Mouse (Mus musculus) lung, embryonic 16.5 days (tissue): ENCODE measurements around the gene Nexmif. TPM values are rescaled to one million over a fixed set of nuclear protein-coding genes. Genes with fewer than 3 reads are reported as not detected.
"Not testable (repeated sequence)": the region's sequence is repeated elsewhere in the genome, so short reads cannot be mapped to it uniquely, and the experiment has no call there.

Experiments
- ATAC-seq: fragments of 200-750 bp; cut with Nextera tagmentation; 2 replicates; pipeline ENCODE4 v1.8.0; 2017; ENCODE audit warnings: low read depth, mild to moderate bottlenecking, moderate library complexity
- H3K27ac ChIP-seq: fragments of 300-500 bp; sonication (generic); 2 replicates; pipeline ENCODE4 v1.5.1; 2014; ENCODE audit warnings: mild to moderate bottlenecking, control low read depth, low read length
- H3K27me3 ChIP-seq: fragments of 300-500 bp; sonication (generic); 2 replicates; pipeline ENCODE4 v1.6.1; 2014; ENCODE audit warnings: low read depth, low read length, mixed read lengths; ENCODE audit not compliant: control insufficient read depth, insufficient read depth
- H3K36me3 ChIP-seq: fragments of 300-500 bp; sonication (generic); 2 replicates; pipeline ENCODE4 v1.6.1; 2014; ENCODE audit warnings: low read length; ENCODE audit not compliant: control insufficient read depth, insufficient read depth
- H3K4me1 ChIP-seq: fragments of 300-500 bp; sonication (generic); replicated peaks from 2 replicates; pipeline ENCODE4 v1.6.1; 2014; ENCODE audit warnings: low read length, mixed read lengths; ENCODE audit not compliant: control insufficient read depth, insufficient read depth
- H3K4me2 ChIP-seq: fragments of 300-500 bp; sonication (generic); 2 replicates; pipeline ENCODE4 v1.6.1; 2014; ENCODE audit warnings: low read depth, low read length, control low read depth
- H3K4me3 ChIP-seq: fragments of 300-500 bp; sonication (generic); 2 replicates; pipeline ENCODE4 v1.5.1; 2014; ENCODE audit warnings: mild to moderate bottlenecking, low read length, control low read depth
- H3K9ac ChIP-seq: fragments of 300-500 bp; sonication (generic); 2 replicates; pipeline ENCODE4 v1.6.1; 2014; ENCODE audit warnings: low read length, control low read depth
- H3K9me3 ChIP-seq: fragments of 300-500 bp; sonication (generic); 2 replicates; pipeline ENCODE4 v1.6.1; 2016; ENCODE audit warnings: low read length; ENCODE audit not compliant: control insufficient read depth
- WGBS: fragments of 180-500 bp; shearing (Covaris S2); extraction: QIAGEN DNeasy Blood & Tissue Kit; methylation state at CpG from one replicate; pipeline ENCODE4 v1.1.7; 2014; 5-methylcytosine and 5-hydroxymethylcytosine counted together
- microRNA counts: library from miRNA; unstranded; fragments of <30 nt; microRNA quantifications from one replicate; lab custom pipeline; 2016
- microRNA-seq: library from miRNA; unstranded; fragments of <30 nt; microRNA quantifications from one replicate; pipeline ENCODE4, GENCODE M21; 2016
- polyA plus RNA-seq: library from polyadenylated mRNA; unstranded; fragments of >200 nt; fragmentation: Nextera tagmentation; extraction: Ambion mirVana; gene quantifications from 2 replicates; pipeline ENCODE4 v1.2.1, GENCODE M21; 2015

Gene Nexmif
- polyA plus RNA-seq, 1 experiment from 2014 or later: 7.4 TPM

DNA sequence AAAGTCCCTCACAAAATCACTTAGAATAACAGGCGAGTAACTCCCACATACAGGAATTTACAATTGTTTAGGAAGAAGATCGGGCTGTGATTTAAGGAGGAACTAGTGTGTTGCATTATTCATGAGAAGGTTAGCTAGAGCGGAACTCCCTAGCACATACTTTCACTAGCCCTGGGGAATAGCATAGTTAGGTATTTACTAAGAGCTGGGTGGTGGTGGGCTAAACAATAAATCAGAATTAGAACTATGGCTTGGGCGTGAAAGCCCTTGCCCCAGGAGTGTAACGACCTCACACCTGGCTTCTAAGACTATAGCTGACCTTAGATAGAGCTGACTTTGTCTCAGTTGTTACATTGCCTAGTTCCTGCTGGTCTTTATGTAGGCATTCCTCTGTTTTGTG, 85.7 kb downstream of the Nexmif start:
- not testable (repeated sequence) for H3K4me2 ChIP-seq, H3K4me3 ChIP-seq, H3K27me3 ChIP-seq, H3K36me3 ChIP-seq, ATAC-seq, H3K9ac ChIP-seq, H3K27ac ChIP-seq, H3K9me3 ChIP-seq, H3K4me1 ChIP-seq
- WGBS: 79% methylated on average over 5 of the region's 5 CpGs

DNA sequence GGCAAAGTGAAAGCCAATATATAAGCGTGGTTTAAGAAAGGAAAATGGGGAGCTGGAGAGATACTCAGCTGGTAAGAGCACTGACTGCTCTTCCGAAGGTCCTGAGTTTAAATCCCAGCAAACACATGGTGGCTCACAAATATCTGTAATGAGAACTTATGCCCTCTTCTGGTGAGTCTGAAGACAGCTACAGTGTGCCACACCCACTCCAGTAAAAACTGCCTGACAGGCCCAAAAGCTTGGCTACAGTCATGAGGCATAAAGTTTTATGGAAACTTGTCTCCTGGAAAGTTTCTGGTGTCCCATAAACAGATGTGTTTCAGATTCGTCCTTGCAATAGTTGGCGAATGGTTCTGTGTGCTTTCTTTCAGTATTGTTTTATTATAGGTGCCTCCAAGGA, 86.4 kb downstream of the Nexmif start:
- no peak overlapping the region for H3K4me3 ChIP-seq
- WGBS: 62% methylated on average over 4 of the region's 4 CpGs
- H3K9ac ChIP-seq: no peak overlapping the region
- H3K9me3 ChIP-seq: no peaks in the 10 kb centered on the region
- no peaks in the 10 kb centered on the region for H3K27me3 ChIP-seq
- no peaks in the 10 kb centered on the region for H3K4me1 ChIP-seq
- H3K36me3 ChIP-seq: no peaks in the 10 kb centered on the region
- ATAC-seq: no peak
- H3K4me2 ChIP-seq: no peak overlapping the region
- no peak overlapping the region for H3K27ac ChIP-seq

DNA sequence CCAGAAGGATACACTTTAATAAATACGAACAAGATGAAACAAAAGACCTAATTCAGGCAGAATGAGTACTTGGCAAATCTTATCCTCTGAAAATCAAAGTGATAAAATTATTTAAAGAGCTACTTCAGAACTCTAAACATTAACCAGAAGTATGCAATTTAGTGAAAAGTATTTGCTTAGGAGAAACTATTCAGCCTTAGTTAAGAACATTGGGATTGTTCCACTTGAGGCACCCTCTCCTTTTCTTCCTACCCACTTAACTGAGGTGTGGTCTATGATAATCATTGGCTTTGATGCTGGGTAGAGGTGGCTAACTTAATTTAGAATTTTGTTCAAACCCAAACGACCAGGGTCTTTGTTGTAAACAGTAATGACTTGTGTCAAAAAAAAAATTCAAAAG, 146.1 kb downstream of the Nexmif start:
- peak; percentile 87 for ATAC-seq
- Histone ChIP-seq H3K36me3 (no peaks in the 10 kb centered on the region), H3K4me1 (no peaks in the 10 kb centered on the region), H3K9ac (no peak overlapping the region), H3K9me3 (no peaks in the 10 kb centered on the region), H3K4me2 (no peak overlapping the region), H3K27ac (no peak overlapping the region), H3K27me3 (no peaks in the 10 kb centered on the region), H3K4me3 (no peak overlapping the region)
- 36% methylated on average over 2 of the region's 2 CpGs for WGBS

DNA sequence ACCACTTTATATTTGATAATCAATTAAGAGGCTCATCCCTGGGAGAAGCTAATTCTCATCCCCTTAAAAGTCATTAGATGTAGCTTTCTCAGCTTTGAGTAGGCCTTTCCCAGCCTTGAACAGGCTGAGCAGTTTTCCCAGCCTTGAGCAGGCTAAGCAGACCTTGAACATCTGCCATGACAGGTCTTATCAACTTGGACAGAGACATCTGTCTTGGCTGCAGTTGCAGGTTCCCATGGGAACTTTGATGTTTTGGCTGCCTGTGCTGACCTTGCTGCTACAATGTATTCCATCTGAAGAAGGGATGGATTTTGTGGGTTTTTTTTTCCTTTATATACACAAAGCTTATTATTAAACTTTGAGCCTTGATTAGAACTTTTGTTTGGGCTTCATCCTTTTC, 160.7 kb downstream of the Nexmif start:
- Histone ChIP-seq H3K4me3 (no peak overlapping the region), H3K9ac (no peak overlapping the region), H3K4me1 (no peaks in the 10 kb centered on the region), H3K9me3 (no peaks in the 10 kb centered on the region), H3K27ac (no peak overlapping the region), H3K27me3 (0 out of 2 replicates have a peak, but pooled peaks cover 2% of the 10 kb centered on the region), H3K36me3 (no peaks in the 10 kb centered on the region), H3K4me2 (no peak overlapping the region)
- ATAC-seq: no peak

DNA sequence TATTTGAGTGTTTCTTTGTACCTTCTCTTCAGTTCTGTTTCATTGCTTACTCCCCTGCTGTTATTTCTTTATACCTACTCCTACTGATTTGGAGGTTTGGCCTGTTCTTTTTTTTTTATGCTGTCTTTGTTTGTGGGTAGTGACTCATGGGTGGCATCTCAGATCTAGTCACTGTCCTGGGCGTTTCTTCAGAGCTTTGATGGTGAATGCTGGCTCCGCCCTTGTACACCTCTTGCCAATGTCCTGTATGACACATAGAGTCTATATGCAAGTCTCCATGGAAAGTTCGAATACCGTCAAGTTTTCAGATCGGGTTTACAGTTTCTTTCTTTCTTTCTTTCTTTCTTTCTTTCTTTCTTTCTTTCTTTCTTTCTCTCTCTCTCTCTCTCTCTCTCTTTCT, 167.1 kb downstream of the Nexmif start:
- no peak for ATAC-seq
- H3K27ac ChIP-seq: no peak overlapping the region
- WGBS: 78% methylated on average over 5 of the region's 5 CpGs
- no peaks in the 10 kb centered on the region for H3K9me3 ChIP-seq
- H3K4me1 ChIP-seq: no peaks in the 10 kb centered on the region
- H3K36me3 ChIP-seq: no peaks in the 10 kb centered on the region
- H3K27me3 ChIP-seq: peaks cover 2% of the 10 kb centered on the region
- H3K4me2 ChIP-seq: no peak overlapping the region
- H3K9ac ChIP-seq: no peak overlapping the region
- no peak overlapping the region for H3K4me3 ChIP-seq

DNA sequence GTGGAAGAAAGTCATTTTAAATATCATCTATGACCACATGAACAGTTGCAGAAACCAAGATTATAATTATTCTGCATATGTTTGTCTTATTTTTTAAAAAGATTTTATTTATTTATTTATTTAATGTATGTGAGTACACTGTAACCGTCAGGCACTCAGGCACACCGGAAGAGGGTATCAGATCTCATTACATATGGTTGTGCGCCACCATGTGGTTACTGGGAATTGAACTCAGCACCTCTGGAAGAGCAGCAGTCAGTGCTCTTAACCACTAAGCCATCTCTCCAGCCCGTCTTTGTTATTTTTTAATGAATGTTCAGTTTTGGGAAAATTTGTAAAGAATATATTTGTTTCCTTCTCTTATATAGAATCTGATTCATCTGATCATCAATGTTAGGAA, 168.2 kb downstream of the Nexmif start:
- Histone ChIP-seq H3K4me1 (no peaks in the 10 kb centered on the region), H3K9ac (no peak overlapping the region), H3K27ac (no peak overlapping the region), H3K27me3 (peaks cover 2% of the 10 kb centered on the region), H3K4me3 (no peak overlapping the region), H3K9me3 (no peaks in the 10 kb centered on the region), H3K4me2 (no peak overlapping the region), H3K36me3 (no peaks in the 10 kb centered on the region)
- ATAC-seq: no peak
- WGBS: 34% methylated on average over 4 of the region's 4 CpGs

MicroRNAs encoded within 50 kb of the gene (microRNA counts, 519-probe panel; counts per million panel counts)
- microRNA mmu-miR-672 (lab: Ali Mortazavi, UCI): 3,241 counts per million, percentile 64 among the panel's probes with 10 or more counts

Small RNAs within 50 kb of the gene (microRNA-seq; reads per million reads assigned to microRNA genes)
- gene Gm24993 (not detected), gene Mir672 (555 reads per million, percentile 69 among the genes with 10 or more reads in this experiment)

Other genes with a start within 250 kb of the Nexmif start
- gene Rlim, start 219.9 kb downstream of the Nexmif start, polyA plus RNA-seq: 48.1 and 50.4 TPM in 2 replicates
- gene Abcb7, start 212.7 kb upstream of the Nexmif start, polyA plus RNA-seq: 10.4 and 11.4 TPM in 2 replicates